23 mouse cellular contexts compared by ENCODE assay signal in genomic region chr10:17596743-17597142, GRCm38 (mm10).
DNase-seq lines count a peak whose midpoint lies in the region; ATAC-seq and TF ChIP-seq lines count a peak whose summit lies in the region.
"Had no signal": no experiment of that assay in that cellular context is flagged by ENCODE, and none has a peak within 500 bp of the region (broad histone marks: within the 10 kb centered on the region; RNA-seq: fewer than 3 reads in every experiment).

No protein-coding gene starts in this region.

- no peak for DNase-seq in liver, postnatal 0 days
- peak; percentile 49 for DNase-seq in midbrain, embryonic 11.5 days (ENCODE audit: low spot score, missing footprints)
- no peak for DNase-seq in midbrain, embryonic 10.5 days (ENCODE audit: low spot score)
- DNase-seq in gastrocnemius, adult 18-20 months (ENCODE audit: low spot score): no peak
- DNase-seq: adrenal gland, adult 2 months; adrenal gland, postnatal 14 days; cerebellum, adult 11 months; cerebellum, adult 2 months; cerebellum, adult 9-11 months; cerebellum, postnatal 25 days; gastrocnemius, postnatal 10 days; gastrocnemius, postnatal 36 days; heart, adult 2 months had no signal

- ATAC-seq in liver, embryonic 12.5 days: no peak
- ATAC-seq in liver, postnatal 0 days: no peak
- no peak for ATAC-seq in midbrain, embryonic 11.5 days (ENCODE audit: low FRiP score)
- no peak for ATAC-seq in liver, embryonic 15.5 days (ENCODE audit: insufficient read depth)
- ATAC-seq in forebrain, embryonic 16.5 days: no peak
- ATAC-seq: forebrain, embryonic 14.5 days; hindbrain, embryonic 16.5 days had no signal

- no peak overlapping the region for H3K4me3 ChIP-seq in liver, embryonic 12.5 days
- no peak overlapping the region for H3K4me3 ChIP-seq in liver, postnatal 0 days (ENCODE audit: low read depth, low read length)
- H3K4me3 ChIP-seq in midbrain, embryonic 11.5 days (ENCODE audit: low read depth, low read length): no peak overlapping the region
- H3K4me3 ChIP-seq in midbrain, embryonic 10.5 days: no peak overlapping the region
- no peak overlapping the region for H3K4me3 ChIP-seq in liver, embryonic 15.5 days (replicated peaks)
- H3K4me3 ChIP-seq in forebrain, embryonic 16.5 days (replicated peaks; ENCODE audit: low read length): no peak overlapping the region
- H3K4me3 ChIP-seq: embryonic facial prominence, embryonic 12.5 days; embryonic facial prominence, embryonic 15.5 days; heart, adult 2 months; hindbrain, embryonic 10.5 days; hindbrain, embryonic 13.5 days had no signal

- H3K27ac ChIP-seq in liver, embryonic 12.5 days: peak overlapping the region; percentile 64
- H3K27ac ChIP-seq in liver, postnatal 0 days (ENCODE audit: low read depth): no peak overlapping the region
- H3K27ac ChIP-seq in midbrain, embryonic 11.5 days (ENCODE audit: low read depth, low read length): no peak overlapping the region
- no peak overlapping the region; the same call in 1 of the 2 replicates for H3K27ac ChIP-seq in midbrain, embryonic 10.5 days (replicated peaks)
- H3K27ac ChIP-seq in liver, embryonic 15.5 days (replicated peaks): 0 out of 2 replicates have a peak overlapping the region, but pooled peaks have one; percentile 19
- H3K27ac ChIP-seq in forebrain, embryonic 16.5 days (ENCODE audit: low read length): no peak overlapping the region
- H3K27ac ChIP-seq: embryonic facial prominence, embryonic 12.5 days; embryonic facial prominence, embryonic 15.5 days; heart, adult 2 months; hindbrain, embryonic 10.5 days; hindbrain, embryonic 13.5 days had no signal

- 0 out of 2 replicates have a peak overlapping the region, but pooled peaks have one; percentile 22 for H3K9ac ChIP-seq in liver, embryonic 12.5 days
- no peak overlapping the region for H3K9ac ChIP-seq in liver, postnatal 0 days (replicated peaks)
- no peak overlapping the region for H3K9ac ChIP-seq in midbrain, embryonic 11.5 days (ENCODE audit: low read length)
- no peak overlapping the region for H3K9ac ChIP-seq in liver, embryonic 15.5 days
- H3K9ac ChIP-seq in forebrain, embryonic 16.5 days (replicated peaks; ENCODE audit: low read depth, low read length): no peak overlapping the region
- H3K9ac ChIP-seq: embryonic facial prominence, embryonic 12.5 days; embryonic facial prominence, embryonic 15.5 days; hindbrain, embryonic 13.5 days had no signal

- no peak overlapping the region for H3K4me2 ChIP-seq in liver, embryonic 12.5 days
- H3K4me2 ChIP-seq in liver, postnatal 0 days (ENCODE audit: low read depth, low read length): no peak overlapping the region
- H3K4me2 ChIP-seq in midbrain, embryonic 11.5 days: no peak overlapping the region
- no peak overlapping the region for H3K4me2 ChIP-seq in liver, embryonic 15.5 days
- H3K4me2 ChIP-seq in forebrain, embryonic 16.5 days (ENCODE audit: low read length): no peak overlapping the region
- H3K4me2 ChIP-seq: embryonic facial prominence, embryonic 12.5 days; embryonic facial prominence, embryonic 15.5 days; heart, embryonic 11.5 days; hindbrain, embryonic 13.5 days had no signal

- H3K36me3 ChIP-seq in liver, embryonic 12.5 days: no peaks in the 10 kb centered on the region
- H3K36me3 ChIP-seq in liver, postnatal 0 days (replicated peaks; ENCODE audit: insufficient read depth, low read length): no peaks in the 10 kb centered on the region
- H3K36me3 ChIP-seq in midbrain, embryonic 11.5 days (ENCODE audit: control insufficient read depth, insufficient read depth, low read length): no peaks in the 10 kb centered on the region
- H3K36me3 ChIP-seq in midbrain, embryonic 10.5 days: no peaks in the 10 kb centered on the region
- no peaks in the 10 kb centered on the region for H3K36me3 ChIP-seq in liver, embryonic 15.5 days (replicated peaks)
- H3K36me3 ChIP-seq in forebrain, embryonic 16.5 days (ENCODE audit: control insufficient read depth, insufficient read depth): no peaks in the 10 kb centered on the region
- H3K36me3 ChIP-seq: embryonic facial prominence, embryonic 12.5 days; embryonic facial prominence, embryonic 15.5 days; hindbrain, embryonic 10.5 days; hindbrain, embryonic 13.5 days had no signal

- TF ChIP-seq EP300 in liver, postnatal 0 days (IDR thresholded peaks at IDR 0.05; ENCODE audit: low read depth): no peak

- no peaks in the 10 kb centered on the region for H3K27me3 ChIP-seq in liver, embryonic 12.5 days (replicated peaks)
- no peaks in the 10 kb centered on the region for H3K27me3 ChIP-seq in liver, postnatal 0 days (ENCODE audit: insufficient read depth, low read length)
- H3K27me3 ChIP-seq in midbrain, embryonic 11.5 days (ENCODE audit: control insufficient read depth, insufficient read depth, low read length): no peaks in the 10 kb centered on the region
- H3K27me3 ChIP-seq in midbrain, embryonic 10.5 days (ENCODE audit: low read depth, poor library complexity, severe bottlenecking): no peaks in the 10 kb centered on the region
- no peaks in the 10 kb centered on the region for H3K27me3 ChIP-seq in liver, embryonic 15.5 days
- no peaks in the 10 kb centered on the region for H3K27me3 ChIP-seq in forebrain, embryonic 16.5 days (replicated peaks; ENCODE audit: control insufficient read depth, insufficient read depth, low read length)
- H3K27me3 ChIP-seq: embryonic facial prominence, embryonic 12.5 days; embryonic facial prominence, embryonic 15.5 days; hindbrain, embryonic 13.5 days had no signal

- WGBS in liver, embryonic 12.5 days (ENCODE audit: insufficient replicate concordance): 68% methylated on average over 1 of the region's 1 CpGs
- WGBS in liver, postnatal 0 days (ENCODE audit: insufficient replicate concordance): 68% methylated on average over 1 of the region's 1 CpGs
- 88% methylated on average over 1 of the region's 1 CpGs for WGBS in midbrain, embryonic 11.5 days
- 93% methylated on average over 1 of the region's 1 CpGs for WGBS in midbrain, embryonic 10.5 days
- WGBS in liver, embryonic 15.5 days (ENCODE audit: insufficient replicate concordance): 64% methylated on average over 1 of the region's 1 CpGs
- whole genome bisulfite sequencing in forebrain, embryonic 16.5 days: 75% methylated on average over 1 of the region's 1 CpGs

- TF ChIP-seq CTCF in liver, postnatal 0 days (IDR thresholded peaks at IDR 0.05; ENCODE audit: low read depth): no peak

- no peaks in the 10 kb centered on the region for H3K9me3 ChIP-seq in liver, embryonic 12.5 days (replicated peaks)
- no peaks in the 10 kb centered on the region for H3K9me3 ChIP-seq in liver, postnatal 0 days (ENCODE audit: low read length)
- no peaks in the 10 kb centered on the region for H3K9me3 ChIP-seq in midbrain, embryonic 11.5 days (ENCODE audit: control insufficient read depth, low read length)
- H3K9me3 ChIP-seq in midbrain, embryonic 10.5 days (replicated peaks): no peaks in the 10 kb centered on the region
- no peaks in the 10 kb centered on the region for H3K9me3 ChIP-seq in liver, embryonic 15.5 days (replicated peaks)
- no peaks in the 10 kb centered on the region for H3K9me3 ChIP-seq in forebrain, embryonic 16.5 days (ENCODE audit: control insufficient read depth, low read length)
- H3K9me3 ChIP-seq: embryonic facial prominence, embryonic 12.5 days; embryonic facial prominence, embryonic 15.5 days; hindbrain, embryonic 10.5 days; hindbrain, embryonic 13.5 days had no signal

- H3K4me1 ChIP-seq in liver, embryonic 12.5 days: peaks cover 90% of the 10 kb centered on the region
- peaks cover 21% of the 10 kb centered on the region for H3K4me1 ChIP-seq in liver, postnatal 0 days (ENCODE audit: insufficient read depth)
- no peaks in the 10 kb centered on the region for H3K4me1 ChIP-seq in midbrain, embryonic 11.5 days (ENCODE audit: control insufficient read depth, insufficient read depth, low read length)
- H3K4me1 ChIP-seq in midbrain, embryonic 10.5 days: peaks cover 11% of the 10 kb centered on the region
- peaks cover 72% of the 10 kb centered on the region for H3K4me1 ChIP-seq in liver, embryonic 15.5 days (replicated peaks)
- no peaks in the 10 kb centered on the region for H3K4me1 ChIP-seq in forebrain, embryonic 16.5 days (replicated peaks; ENCODE audit: control insufficient read depth, insufficient read depth, low read length)
- H3K4me1 ChIP-seq: embryonic facial prominence, embryonic 12.5 days; embryonic facial prominence, embryonic 15.5 days; hindbrain, embryonic 13.5 days had no signal

Comparison
In these comparisons a context has a peak if more than half of its experiments do, and no peak if none do; other contexts are left out.
1. H3K27ac ChIP-seq: peak in liver, embryonic 12.5 days (single experiment) and liver, embryonic 15.5 days (single experiment); none in liver, postnatal 0 days (single experiment), midbrain, embryonic 11.5 days (single experiment), midbrain, embryonic 10.5 days (single experiment) and forebrain, embryonic 16.5 days (single experiment).